Mouse (Mus musculus) gastrocnemius, adult 2 months (tissue): ENCODE measurements around the gene Sarm1. TPM values are rescaled to one million over a fixed set of nuclear protein-coding genes. Genes with fewer than 3 reads are reported as not detected.

ENCODE experiments used
- DNase-seq: peaks from one replicate; pipeline ENCODE4 v3.0.0; 2022
- H3K27ac ChIP-seq: fragments of 200-600 bp; 2 replicates; pipeline ENCODE4 v1.8.1; 2022; ENCODE audit warnings: mild to moderate bottlenecking
- H3K4me3 ChIP-seq: fragments of 200-600 bp; 2 replicates; pipeline ENCODE4 v1.8.1; 2022; ENCODE audit warnings: mild to moderate bottlenecking, moderate library complexity
- CTCF ChIP-seq: fragments of 200-600 bp; IDR thresholded peaks from 2 replicates; pipeline ENCODE4 v1.8.1; 2022; ENCODE audit warnings: antibody characterized with exemption, mild to moderate bottlenecking, moderate library complexity
- intact Hi-C: fragments of 180-260 bp; cut with DNase I; formaldehyde crosslinking; loops from one replicate; pipeline ENCODE4 v1.15.1; 2025
- total RNA-seq, 2 experiments: library from RNA; stranded (reverse); gene quantifications; 2 replicates each; pipeline ENCODE4 v1.2.3; 2021

Gene Sarm1
- total RNA-seq, 2 experiments from 2014 or later = 0.64 to 0.71 TPM

DNA sequence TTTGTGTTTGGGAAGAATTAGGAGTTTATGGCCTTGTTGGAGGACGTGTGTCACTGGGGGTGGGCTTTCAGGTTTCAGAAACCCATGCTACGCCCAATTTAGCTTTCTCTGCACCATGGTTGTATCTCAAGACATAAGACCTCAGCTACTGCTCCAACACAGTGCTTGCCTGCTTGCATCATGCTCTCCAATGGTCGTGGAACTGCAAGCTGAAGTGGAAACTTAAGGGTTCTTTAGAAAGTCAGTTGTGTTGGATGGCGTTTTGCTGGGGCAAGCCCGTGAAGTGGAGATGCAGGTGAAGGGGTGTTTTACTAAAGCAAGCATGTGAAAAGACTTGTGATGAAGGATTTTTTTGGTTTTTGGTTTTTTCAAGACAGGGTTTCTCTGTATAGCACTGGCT, 54.4 kb downstream of the Sarm1 start:
- no peak overlapping the region for H3K27ac ChIP-seq
- no peak for TF ChIP-seq CTCF
- no peak for DNase-seq
- intact Hi-C loops = no loop called here
- no peak overlapping the region for H3K4me3 ChIP-seq

DNA sequence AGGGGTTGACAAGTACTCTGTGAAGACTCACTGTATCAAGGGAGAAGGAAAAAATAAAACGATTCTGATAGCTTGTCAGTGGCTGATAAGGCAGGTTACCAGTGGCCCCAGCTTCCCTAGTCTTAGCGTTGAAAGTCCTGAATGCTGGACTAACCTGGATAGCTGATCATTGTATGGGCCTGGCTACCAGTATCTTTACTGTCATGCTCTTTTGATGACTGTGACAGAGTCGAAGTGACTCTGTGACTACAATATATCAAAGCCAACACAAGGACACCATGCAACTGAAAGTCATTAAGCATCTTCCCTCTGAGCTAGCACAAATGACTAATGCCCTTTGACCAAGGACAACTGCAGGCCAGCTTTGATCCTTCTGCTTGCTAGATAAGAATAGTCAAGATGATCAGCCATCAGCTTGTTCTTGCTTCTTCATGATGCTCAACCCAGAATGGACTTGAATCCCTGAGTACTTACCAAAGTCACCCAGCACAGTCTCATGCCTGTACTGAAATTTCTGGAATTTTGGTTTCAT, 59.1 kb downstream of the Sarm1 start:
- Histone ChIP-seq H3K4me3 (no peak overlapping the region), H3K27ac (no peak overlapping the region)
- intact Hi-C loops = no loop called here
- DNase-seq = no peak
- TF ChIP-seq CTCF = no peak

DNA sequence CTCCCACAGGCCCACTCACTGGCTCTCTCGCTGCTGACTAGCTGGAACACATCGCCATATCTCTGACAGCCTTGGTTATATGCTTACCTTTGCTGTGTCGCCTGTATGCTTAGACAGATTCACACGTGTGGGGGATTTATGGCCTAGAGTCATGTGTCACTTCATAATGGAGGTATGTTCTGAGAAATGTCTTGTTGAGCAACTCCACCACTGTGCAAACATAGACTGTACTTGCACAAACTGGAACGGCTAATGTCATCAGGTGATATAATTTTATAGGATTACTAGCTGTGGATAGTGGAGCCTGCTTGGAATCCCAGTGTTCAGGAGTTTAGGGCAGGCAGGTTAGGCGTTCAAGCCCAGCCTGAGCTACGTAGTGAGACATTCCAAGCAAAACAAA, 60.4 kb downstream of the Sarm1 start:
- no peak for TF ChIP-seq CTCF

DNA sequence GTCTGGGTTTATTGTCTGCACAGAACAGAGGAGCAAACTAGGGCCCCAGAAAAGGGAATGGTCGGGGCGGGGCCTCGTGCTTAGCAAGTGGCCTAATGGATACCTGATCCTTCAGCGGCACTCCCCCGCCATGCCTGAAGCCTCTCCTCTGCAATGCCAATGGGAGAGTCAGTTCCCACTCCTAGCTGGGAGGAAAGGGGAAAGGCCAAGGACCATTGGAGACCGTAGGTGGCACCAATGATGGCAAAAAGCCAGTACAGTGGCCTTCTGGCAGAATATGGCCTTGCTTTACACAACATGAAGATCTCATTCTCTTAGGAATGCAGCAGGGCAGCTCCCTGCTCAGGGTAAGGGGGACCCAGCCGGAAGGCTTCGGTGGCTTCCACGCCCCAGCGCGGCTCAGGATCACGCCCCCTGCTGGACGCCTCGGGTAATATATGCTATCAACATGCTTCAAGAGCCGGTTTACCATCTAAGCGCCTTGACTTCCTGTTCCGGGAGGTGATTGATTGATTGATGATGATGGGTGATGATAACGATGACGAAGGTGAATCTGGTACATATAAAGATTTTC, 61.7 kb downstream of the Sarm1 start:
- peak; percentile 25 for DNase-seq
- Histone ChIP-seq H3K4me3 (no peak overlapping the region), H3K27ac (no peak overlapping the region)
- intact Hi-C loops = no loop called here
- TF ChIP-seq CTCF = peak; percentile 47

More for the DNA sequence above, 60.4 kb downstream of the Sarm1 start:
- Histone ChIP-seq H3K4me3 (no peak overlapping the region), H3K27ac (no peak overlapping the region)
- intact Hi-C loops = no loop called here
- no peak for DNase-seq

DNA sequence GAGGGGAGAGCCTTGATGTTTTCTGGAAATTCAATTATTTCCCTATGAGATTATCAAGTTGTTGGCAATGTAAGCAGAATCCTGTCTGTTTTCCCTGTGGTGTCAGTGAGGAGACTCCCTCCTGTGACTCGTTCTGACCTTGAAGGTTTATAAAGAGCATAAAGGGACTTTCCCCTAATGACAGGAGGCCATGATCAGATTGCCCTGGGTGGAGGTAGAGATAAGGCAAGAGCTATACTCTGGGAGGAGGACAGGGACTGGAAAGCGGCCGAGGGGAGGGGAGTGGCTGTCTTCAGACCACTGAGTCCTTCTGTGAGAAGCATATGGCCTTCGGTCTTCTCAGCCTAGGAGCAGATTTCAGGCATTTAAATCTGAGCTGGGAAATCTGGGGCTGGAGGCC, 63.5 kb downstream of the Sarm1 start:
- Histone ChIP-seq H3K4me3 (no peak overlapping the region), H3K27ac (no peak overlapping the region)
- no peak for DNase-seq
- intact Hi-C loops = no loop called here
- no peak for TF ChIP-seq CTCF

DNA sequence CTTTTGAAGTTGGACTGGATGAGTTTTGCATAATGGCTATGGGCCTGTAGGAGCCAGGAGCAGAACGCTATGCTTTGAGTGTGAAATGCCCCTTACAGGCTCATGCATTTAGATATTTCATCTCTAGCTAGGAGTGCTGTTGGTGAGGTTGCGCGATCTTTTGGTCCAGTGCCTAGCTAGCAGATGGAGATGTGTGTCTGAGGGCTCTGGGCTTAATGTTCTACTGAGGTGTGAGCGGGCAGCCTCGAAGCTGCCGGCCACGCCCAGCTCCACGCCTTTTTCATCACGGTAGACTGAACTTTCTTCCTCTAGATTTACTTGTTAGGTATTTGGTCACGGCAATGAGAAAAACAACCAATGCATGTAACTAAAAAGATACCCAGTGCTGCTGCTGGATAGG, 66.4 kb downstream of the Sarm1 start:
- TF ChIP-seq CTCF = no peak
- Histone ChIP-seq H3K4me3 (no peak overlapping the region), H3K27ac (no peak overlapping the region)
- DNase-seq = no peak
- intact Hi-C loops = no loop called here

DNA sequence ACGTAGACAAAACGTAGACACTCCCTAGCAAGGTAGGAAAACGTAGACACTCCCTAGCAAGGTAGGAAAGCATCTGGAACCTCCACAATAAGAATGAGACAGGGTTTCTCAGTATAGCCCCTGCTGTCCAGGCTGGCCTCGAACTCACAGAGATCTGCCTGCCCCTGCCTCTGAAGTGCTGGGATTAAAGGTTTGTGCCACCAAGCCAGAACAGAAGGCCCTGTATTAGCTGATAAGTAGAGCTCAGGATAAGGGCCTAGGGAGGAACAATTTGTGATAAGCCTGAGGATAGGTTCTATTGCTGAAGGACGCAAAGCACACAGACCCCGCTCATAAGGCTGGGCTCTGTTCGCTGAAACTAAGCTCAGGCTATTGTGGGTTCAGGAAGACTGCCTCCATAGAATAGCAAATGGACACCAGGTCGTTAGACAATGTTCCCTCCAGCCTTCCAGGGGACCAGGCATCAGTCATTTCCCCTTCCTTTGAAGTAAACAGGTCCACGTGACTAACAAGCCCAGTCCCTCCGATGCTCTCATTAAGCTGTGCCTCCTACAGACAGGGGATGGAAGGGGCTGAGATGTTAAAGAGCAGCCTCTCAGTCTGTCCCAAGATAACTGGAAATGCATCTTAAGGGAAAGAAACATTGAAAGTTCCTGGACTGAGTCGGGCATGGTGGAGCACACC, 67.2 kb downstream of the Sarm1 start:
- TF ChIP-seq CTCF = no peak
- intact Hi-C loops = no loop called here
- no peak for DNase-seq
- Histone ChIP-seq H3K4me3 (no peak overlapping the region), H3K27ac (no peak overlapping the region)

DNA sequence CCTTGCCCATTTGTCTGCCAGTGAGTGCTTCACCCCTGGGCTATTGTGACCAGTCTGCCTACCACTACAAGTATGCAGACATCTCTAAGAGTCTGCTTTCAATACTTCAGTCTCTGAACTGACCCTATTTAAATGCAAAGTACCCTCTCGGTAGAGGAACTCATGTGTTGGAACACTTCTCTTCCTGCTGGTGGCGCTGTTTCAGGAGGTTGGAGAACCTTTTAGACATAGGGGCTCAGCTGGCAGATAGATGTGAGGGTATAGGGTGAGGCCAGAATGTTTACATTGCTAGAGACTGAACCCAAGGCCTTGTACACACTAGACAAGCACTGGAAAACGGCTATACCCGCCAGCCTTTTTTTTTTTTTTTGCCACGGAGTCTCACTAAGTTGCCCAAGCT, 69.2 kb downstream of the Sarm1 start:
- intact Hi-C loops = no loop called here
- no peak for DNase-seq
- no peak for TF ChIP-seq CTCF
- no peak overlapping the region for H3K4me3 ChIP-seq
- H3K27ac ChIP-seq = no peak overlapping the region

DNA sequence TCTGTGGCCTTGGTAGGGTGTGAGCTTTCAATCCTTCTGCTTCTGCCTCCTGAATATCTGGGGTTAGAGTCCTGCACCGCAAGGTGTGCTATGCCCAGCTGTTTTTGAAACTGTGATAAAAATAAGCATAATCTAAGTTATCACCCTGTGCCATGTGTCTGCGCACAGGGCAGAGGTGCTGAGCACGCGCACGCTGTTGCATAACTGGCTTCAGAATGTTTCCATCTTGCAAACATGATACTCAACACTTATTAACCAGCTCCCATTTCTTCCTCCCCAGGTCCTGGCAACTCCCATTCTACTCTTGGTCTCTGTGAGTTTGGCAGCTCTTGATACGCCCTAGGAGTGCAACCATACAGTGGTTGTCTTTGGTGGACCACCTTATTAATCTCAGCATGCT, 69.9 kb downstream of the Sarm1 start:
- no peak overlapping the region for H3K27ac ChIP-seq
- no peak for TF ChIP-seq CTCF
- DNase-seq = no peak
- intact Hi-C loops = no loop called here
- no peak overlapping the region for H3K4me3 ChIP-seq

DNA sequence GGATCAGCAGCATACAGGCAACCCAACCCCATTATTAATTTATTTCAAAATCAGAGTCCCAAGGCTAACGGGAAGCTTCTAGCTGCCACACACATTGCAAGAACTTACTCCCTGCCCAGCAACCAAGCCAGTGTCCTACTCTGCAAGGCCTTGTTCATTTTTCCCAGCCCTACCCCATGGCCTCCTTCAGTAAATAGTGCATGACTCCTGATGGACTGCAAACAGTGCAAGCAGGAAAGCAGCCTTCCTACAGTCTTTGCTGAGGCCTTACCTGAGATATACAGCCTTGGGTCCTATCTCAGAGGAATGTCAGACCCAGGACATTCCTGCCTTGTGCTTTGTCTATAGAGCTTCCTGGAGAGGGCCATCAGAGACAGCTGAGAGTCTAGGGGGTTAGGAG, 72.0 kb downstream of the Sarm1 start:
- intact Hi-C loops = no loop called here
- H3K4me3 ChIP-seq = no peak overlapping the region
- TF ChIP-seq CTCF = no peak
- H3K27ac ChIP-seq = no peak overlapping the region
- DNase-seq = no peak

DNA sequence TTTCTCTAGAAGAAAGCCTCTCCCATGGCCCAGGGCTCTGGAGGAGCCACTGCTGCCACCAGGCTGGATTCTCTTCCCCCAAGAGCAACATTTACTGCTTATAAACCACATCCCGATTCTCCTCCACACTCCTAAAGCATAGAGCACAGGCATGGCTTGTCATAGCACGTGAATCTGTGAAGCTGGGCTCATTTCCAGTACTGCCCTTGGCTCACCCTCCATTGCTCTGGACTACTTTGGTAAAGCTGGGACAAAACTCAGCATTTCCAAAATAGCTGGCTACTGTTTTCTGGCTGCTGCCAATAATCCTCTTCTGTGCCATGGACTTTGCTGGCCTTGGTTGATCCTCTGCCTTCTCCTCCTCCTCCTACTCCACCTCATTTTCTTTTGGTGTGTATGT, 73.2 kb downstream of the Sarm1 start:
- no peak for DNase-seq
- H3K4me3 ChIP-seq = no peak overlapping the region
- intact Hi-C loops = no loop called here
- no peak for TF ChIP-seq CTCF
- H3K27ac ChIP-seq = no peak overlapping the region

Other genes with a start within 250 kb of the Sarm1 start
- 100 to 1,000 TPM; 221 to 231 TPM for gene 2610507B11Rik, start 236.0 kb downstream of the Sarm1 start, total RNA-seq
- gene BC030499, start 206.9 kb downstream of the Sarm1 start, total RNA-seq = under 1 TPM; 0.75 to 0.87 TPM
- gene Spag5, start 196.2 kb downstream of the Sarm1 start, total RNA-seq = 1 to 10 TPM in 1 of 2 experiments, under 1 TPM in 1; 0.81 to 2.0 TPM
- gene Aldoc, start 174.8 kb downstream of the Sarm1 start, total RNA-seq = 1 to 10 TPM; 1.6 to 2.7 TPM
- gene Pigs, start 169.3 kb downstream of the Sarm1 start, total RNA-seq = 10 to 100 TPM; 20.0 to 21.3 TPM
- 1 to 10 TPM; 7.1 to 9.2 TPM for gene Unc119, start 154.3 kb downstream of the Sarm1 start, total RNA-seq
- not detected for gene Foxn1, start 111.2 kb downstream of the Sarm1 start, total RNA-seq
- not detected for gene Slc13a2, start 75.5 kb downstream of the Sarm1 start, total RNA-seq
- 1 to 10 TPM in 1 of 2 experiments, under 1 TPM in 1; 0.77 to 1.4 TPM for gene Slc46a1, start 32.1 kb downstream of the Sarm1 start, total RNA-seq
- 10 to 100 TPM; 11.7 to 14.5 TPM for gene Vtn, start 1.3 kb upstream of the Sarm1 start, total RNA-seq
- not detected for gene Sebox, start 5.7 kb upstream of the Sarm1 start, total RNA-seq
- 10 to 100 TPM; 11.9 to 13.0 TPM for gene Tmem199, start 14.4 kb upstream of the Sarm1 start, total RNA-seq
- gene Poldip2, start 14.4 kb upstream of the Sarm1 start, total RNA-seq = 100 to 1,000 TPM in 1 of 2 experiments, 10 to 100 TPM in 1; 98.0 to 113 TPM
- 10 to 100 TPM; 45.7 to 49.8 TPM for gene Tnfaip1, start 38.6 kb upstream of the Sarm1 start, total RNA-seq
- 10 to 100 TPM; 17.8 to 21.6 TPM for gene Ift20, start 38.6 kb upstream of the Sarm1 start, total RNA-seq
- gene Tmem97, start 53.0 kb upstream of the Sarm1 start, total RNA-seq = 1 to 10 TPM; 2.3 to 2.5 TPM
- 1 to 10 TPM; 8.1 to 10.0 TPM for gene Nlk, start 199.6 kb upstream of the Sarm1 start, total RNA-seq